Mouse (Mus musculus): Measurements from ENCODE around the gene Mgat5.

GRCm38 (mm10) chr1:127414500-127414899 lies 209.7 kb downstream of the Mgat5 start:
- no peak for TF ChIP-seq POLR2A (IDR thresholded peaks at IDR 0.05; ENCODE audit: insufficient read length, low read depth)
- no peak for TF ChIP-seq MYOG (IDR thresholded peaks at IDR 0.05; ENCODE audit: control insufficient read depth in 1 of 3, insufficient read depth in 1 of 3, insufficient read length in 2 of 3, low read depth in 2 of 3)
- no peak for TF ChIP-seq TCF12 (IDR thresholded peaks at IDR 0.05; ENCODE audit: insufficient read depth, poor library complexity, severe bottlenecking)
- TF ChIP-seq E2F4 (IDR thresholded peaks at IDR 0.05; ENCODE audit: insufficient read depth), result no peak
- TF ChIP-seq USF1 (IDR thresholded peaks at IDR 0.05; ENCODE audit: low read depth), result no peak
- no peak for TF ChIP-seq SRF (IDR thresholded peaks at IDR 0.05; ENCODE audit: control insufficient read depth, insufficient read length, low read depth)
- TF ChIP-seq POLR2AphosphoS2 (IDR thresholded peaks at IDR 0.05; ENCODE audit: insufficient read length, low read depth), result no peak
- TF ChIP-seq REST (IDR thresholded peaks at IDR 0.05; ENCODE audit: insufficient read depth, insufficient read length), result no peak
- no peak for TF ChIP-seq CEBPB (IDR thresholded peaks at IDR 0.05; ENCODE audit: insufficient read depth, poor library complexity, severe bottlenecking)
- TF ChIP-seq MAX (IDR thresholded peaks at IDR 0.05; ENCODE audit: low read depth), result no peak
